8 mouse cellular contexts compared by ENCODE assay signal in the genomic region with DNA sequence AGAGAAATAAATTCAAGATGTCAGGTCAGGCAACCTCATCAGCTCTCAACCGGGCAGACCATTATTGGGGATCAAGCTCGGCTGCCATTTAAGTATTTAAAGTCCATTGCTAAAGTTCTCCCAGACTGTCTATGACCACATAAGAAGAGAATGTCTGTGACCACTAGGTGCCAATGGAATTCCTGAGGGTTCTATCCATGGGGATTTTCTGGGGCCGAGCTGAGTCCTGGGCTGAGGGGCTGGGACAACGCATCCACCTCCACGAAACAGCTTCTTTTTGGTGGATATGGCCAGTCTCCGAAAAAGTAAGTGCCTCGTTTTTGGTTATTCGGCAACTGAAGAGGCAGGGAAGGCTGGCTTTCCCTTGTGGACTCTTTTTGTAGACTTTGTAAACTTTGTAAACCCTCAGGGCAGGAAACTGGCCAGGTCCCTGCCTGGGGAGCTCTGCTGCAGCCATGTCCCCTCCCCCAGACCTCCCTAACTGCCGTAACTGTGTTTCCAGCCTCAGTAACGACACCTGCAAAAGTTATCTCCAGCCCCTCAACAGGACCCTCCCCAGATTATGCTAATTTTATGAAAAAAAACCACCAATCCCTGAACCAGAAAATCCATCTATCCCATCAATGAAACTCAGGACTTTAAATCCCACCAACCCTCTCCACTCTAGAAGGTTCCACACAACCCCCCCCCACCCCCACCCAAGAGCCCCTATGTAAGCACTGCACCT. TPM values are rescaled to one million over a fixed set of nuclear protein-coding genes. Genes with fewer than 3 reads are reported as not detected.
DNase-seq lines count a peak whose midpoint lies in the region; ATAC-seq and TF ChIP-seq lines count a peak whose summit lies in the region.

A gene (plus strand): TSS at position 200 of the 727 bp plus-strand sequence.

- DNase-seq in 3T3-L1 (ENCODE audit: low read depth, low spot score) (peak; percentile 67), G1E (ENCODE audit: low spot score) (no peak)
- no peak for DNase-seq in forebrain, embryonic 10.5 days (ENCODE audit: extremely low spot score, low spot score)
- no peak for DNase-seq in heart, postnatal 4 days
- no peak for DNase-seq in cerebellum, postnatal 36 days
- DNase-seq in testis, postnatal 14 days (ENCODE audit: low spot score): no peak

- no peaks in the 10 kb centered on the region for H3K27me3 ChIP-seq in G1E (ENCODE audit: insufficient read depth, low read length)
- no peaks in the 10 kb centered on the region for H3K27me3 ChIP-seq in forebrain, embryonic 10.5 days (ENCODE audit: poor library complexity, severe bottlenecking)
- no peaks in the 10 kb centered on the region for H3K27me3 ChIP-seq in limb, embryonic 15.5 days
- no peaks in the 10 kb centered on the region for H3K27me3 ChIP-seq in small intestine, adult 2 months (ENCODE audit: control insufficient read depth, insufficient read depth, low read length)

- H3K27ac ChIP-seq in forebrain, embryonic 10.5 days: no peak within 1 kb of the TSS
- H3K27ac ChIP-seq in limb, embryonic 15.5 days: peak within 1 kb of the TSS; percentile 57; the same call in 1 of the 2 replicates
- H3K27ac ChIP-seq in small intestine, adult 2 months (ENCODE audit: insufficient read depth, low read depth, low read length): no peak within 1 kb of the TSS

- no peak for TF ChIP-seq POLR2A in small intestine, adult 2 months (IDR thresholded peaks at IDR 0.05; ENCODE audit: low read depth, low read length)

- no peaks in the 10 kb centered on the region for H3K9me3 ChIP-seq in G1E (replicated peaks)
- H3K9me3 ChIP-seq in forebrain, embryonic 10.5 days: no peaks in the 10 kb centered on the region
- no peaks in the 10 kb centered on the region for H3K9me3 ChIP-seq in limb, embryonic 15.5 days

- 78% methylated on average over 10 of the region's 10 CpGs for WGBS in forebrain, embryonic 10.5 days
- WGBS in limb, embryonic 15.5 days: 47% methylated on average over 10 of the region's 10 CpGs
- WGBS in small intestine, adult 2 months: 84% methylated on average over 10 of the region's 10 CpGs

- TF ChIP-seq CTCF in G1E (IDR thresholded peaks at IDR 0.05; ENCODE audit: low read depth, low read length): no peak
- TF ChIP-seq CTCF in small intestine, adult 2 months (IDR thresholded peaks at IDR 0.05; ENCODE audit: extremely low read depth, insufficient read length, insufficient replicate concordance, low read depth, low read length): no peak

- H3K4me2 ChIP-seq in limb, embryonic 15.5 days: no peak within 1 kb of the TSS

- H3K4me3 ChIP-seq in G1E (ENCODE audit: low read depth, low read length): no peak within 1 kb of the TSS
- no peak within 1 kb of the TSS for H3K4me3 ChIP-seq in forebrain, embryonic 10.5 days
- no peak within 1 kb of the TSS for H3K4me3 ChIP-seq in limb, embryonic 15.5 days
- H3K4me3 ChIP-seq in small intestine, adult 2 months (ENCODE audit: low read depth, low read length): no peak within 1 kb of the TSS

- peaks cover 51% of the 10 kb centered on the region for H3K4me1 ChIP-seq in G1E (ENCODE audit: insufficient read depth, low read depth, low read length)
- peaks cover 25% of the 10 kb centered on the region for H3K4me1 ChIP-seq in forebrain, embryonic 10.5 days
- 0 out of 2 replicates have a peak, but pooled peaks cover 11% of the 10 kb centered on the region for H3K4me1 ChIP-seq in limb, embryonic 15.5 days
- no peaks in the 10 kb centered on the region for H3K4me1 ChIP-seq in small intestine, adult 2 months (ENCODE audit: control insufficient read depth, insufficient read depth, insufficient read length, low read length)

- peaks cover 45% of the 10 kb centered on the region for H3K36me3 ChIP-seq in G1E (replicated peaks)
- peaks cover 12% of the 10 kb centered on the region; the same call in 1 of the 2 replicates for H3K36me3 ChIP-seq in forebrain, embryonic 10.5 days (replicated peaks)
- H3K36me3 ChIP-seq in limb, embryonic 15.5 days: peaks cover 6% of the 10 kb centered on the region
- peaks cover 6% of the 10 kb centered on the region; the same call in 1 of the 2 replicates for H3K36me3 ChIP-seq in small intestine, adult 2 months (ENCODE audit: control insufficient read depth, insufficient read depth, low read length)

- H3K9ac ChIP-seq in limb, embryonic 15.5 days: no peak within 1 kb of the TSS

- no peak for ATAC-seq in G1E (ENCODE audit: extremely low read depth, insufficient number of reproducible peaks, low FRiP score, poor library complexity, severe bottlenecking)
- ATAC-seq in limb, embryonic 15.5 days (ENCODE audit: insufficient number of reproducible peaks, low FRiP score, low TSS enrichment, low read depth): no peak

RNA-seq across cellular contexts. Expression of the gene that starts here (rescaled TPM):
- total RNA-seq in G1E (2014; fragmentation: Nextera tagmentation) (174 and 191 TPM in 2 replicates), G1E (2017) (518 and 536 TPM in 2 replicates)
- 26.6 and 37.1 TPM in 2 replicates for polyA plus RNA-seq in G1E (2012)
- polyA plus RNA-seq in forebrain, embryonic 10.5 days (2016; fragmentation: Nextera tagmentation; extraction: Ambion mirVana): 501 and 503 TPM in 2 replicates
- total RNA-seq in heart, postnatal 4 days (2021): 100 to 1,000 TPM; 192 to 195 TPM
- 373 and 378 TPM in 2 replicates for polyA plus RNA-seq in limb, embryonic 15.5 days (2015; fragmentation: Nextera tagmentation; extraction: Ambion mirVana)
- 13.8 and 17.3 TPM in 2 replicates for polyA plus RNA-seq in small intestine, adult 2 months (2012; rRNA removed)
